Mouse (Mus musculus): ENCODE measurements at regions not wholly inside any gene's neighbourhood (a gene's known extent, or its start where the extent isn't known, plus 50 kb on each side); places are given as distances from the start of the nearest gene placed in this dataset.

- H3K36me3 ChIP-seq (ENCODE audit: control insufficient read depth, insufficient read depth, low read length), result no peaks in the 10 kb centered on the region
- TF ChIP-seq POLR2A (IDR thresholded peaks at IDR 0.05; ENCODE audit: low read depth, low read length) (no peak), CTCF (IDR thresholded peaks at IDR 0.05; ENCODE audit: extremely low read depth, insufficient read depth, insufficient read length, insufficient replicate concordance) (no peak)
These were observed 107.0 kb upstream of the Arhgap24 start for GRCm38 (mm10) chr5:102373972-102374755.

GRCm38 (mm10) chr5:102375339-102375738, 105.9 kb upstream of the Arhgap24 start:
- DNase-seq (ENCODE audit: low read depth in 1 of 2, low spot score in 2 of 2), result no peak
- 83% methylated on average over 2 of the region's 2 CpGs for WGBS

More at GRCm38 (mm10) chr5:102373972-102374755, 107.0 kb upstream of the Arhgap24 start:
- 81% methylated on average over 11 of the region's 11 CpGs for WGBS
- DNase-seq (ENCODE audit: low read depth in 1 of 2, low spot score in 2 of 2), result no peak
- no peaks in the 10 kb centered on the region for H3K4me1 ChIP-seq (ENCODE audit: control insufficient read depth, insufficient read depth, insufficient read length)
- no peaks in the 10 kb centered on the region for H3K27me3 ChIP-seq (ENCODE audit: control insufficient read depth, insufficient read depth, low read length)
- no peak overlapping the region for H3K4me3 ChIP-seq (ENCODE audit: extremely low read depth, insufficient read depth, insufficient read length)
- no peak overlapping the region for H3K27ac ChIP-seq (ENCODE audit: insufficient read depth, low read length)

GRCm38 (mm10) chr5:102393941-102394340, 87.2 kb upstream of the Arhgap24 start:
- Histone ChIP-seq H3K4me3 (ENCODE audit: extremely low read depth, insufficient read depth, insufficient read length) (no peak overlapping the region), H3K27ac (ENCODE audit: insufficient read depth, low read length) (no peak overlapping the region), H3K27me3 (ENCODE audit: control insufficient read depth, insufficient read depth, low read length) (no peaks in the 10 kb centered on the region), H3K36me3 (ENCODE audit: control insufficient read depth, insufficient read depth, low read length) (no peaks in the 10 kb centered on the region), H3K4me1 (ENCODE audit: control insufficient read depth, insufficient read depth, insufficient read length) (no peaks in the 10 kb centered on the region)
- DNase-seq (ENCODE audit: low read depth in 1 of 2, low spot score in 2 of 2), result no peak
- WGBS, result 74% methylated on average over 3 of the region's 3 CpGs
- TF ChIP-seq POLR2A (IDR thresholded peaks at IDR 0.05; ENCODE audit: low read depth, low read length) (no peak), CTCF (IDR thresholded peaks at IDR 0.05; ENCODE audit: extremely low read depth, insufficient read depth, insufficient read length, insufficient replicate concordance) (no peak)

More at GRCm38 (mm10) chr5:102375339-102375738, 105.9 kb upstream of the Arhgap24 start:
- Histone ChIP-seq H3K27ac (ENCODE audit: insufficient read depth, low read length) (no peak overlapping the region), H3K4me1 (ENCODE audit: control insufficient read depth, insufficient read depth, insufficient read length) (no peaks in the 10 kb centered on the region), H3K4me3 (ENCODE audit: extremely low read depth, insufficient read depth, insufficient read length) (no peak overlapping the region), H3K36me3 (ENCODE audit: control insufficient read depth, insufficient read depth, low read length) (no peaks in the 10 kb centered on the region), H3K27me3 (ENCODE audit: control insufficient read depth, insufficient read depth, low read length) (no peaks in the 10 kb centered on the region)
- TF ChIP-seq CTCF (IDR thresholded peaks at IDR 0.05; ENCODE audit: extremely low read depth, insufficient read depth, insufficient read length, insufficient replicate concordance) (no peak), POLR2A (IDR thresholded peaks at IDR 0.05; ENCODE audit: low read depth, low read length) (no peak)

GRCm38 (mm10) chr5:102395608-102396146, 85.5 kb upstream of the Arhgap24 start:
- no peak for TF ChIP-seq CTCF (IDR thresholded peaks at IDR 0.05; ENCODE audit: extremely low read depth, insufficient read depth, insufficient read length, insufficient replicate concordance)
- no peak for TF ChIP-seq POLR2A (IDR thresholded peaks at IDR 0.05; ENCODE audit: low read depth, low read length)
- DNase-seq (ENCODE audit: low read depth in 1 of 2, low spot score in 2 of 2), result no peak
- no peaks in the 10 kb centered on the region for H3K36me3 ChIP-seq (ENCODE audit: control insufficient read depth, insufficient read depth, low read length)
- no peaks in the 10 kb centered on the region for H3K27me3 ChIP-seq (ENCODE audit: control insufficient read depth, insufficient read depth, low read length)
- H3K4me1 ChIP-seq (ENCODE audit: control insufficient read depth, insufficient read depth, insufficient read length), result no peaks in the 10 kb centered on the region
- 69% methylated on average over 11 of the region's 11 CpGs for WGBS
- no peak overlapping the region for H3K27ac ChIP-seq (ENCODE audit: insufficient read depth, low read length)
- H3K4me3 ChIP-seq (ENCODE audit: extremely low read depth, insufficient read depth, insufficient read length), result no peak overlapping the region

- no peaks in the 10 kb centered on the region for H3K4me1 ChIP-seq (ENCODE audit: control insufficient read depth, insufficient read depth, insufficient read length)
- H3K4me3 ChIP-seq (ENCODE audit: extremely low read depth, insufficient read depth, insufficient read length), result no peak overlapping the region
- no peaks in the 10 kb centered on the region for H3K36me3 ChIP-seq (ENCODE audit: control insufficient read depth, insufficient read depth, low read length)
- no peak for DNase-seq (ENCODE audit: low read depth in 1 of 2, low spot score in 2 of 2)
- no peaks in the 10 kb centered on the region for H3K27me3 ChIP-seq (ENCODE audit: control insufficient read depth, insufficient read depth, low read length)
- 53% methylated on average over 4 of the region's 4 CpGs for WGBS
- no peak for TF ChIP-seq CTCF (IDR thresholded peaks at IDR 0.05; ENCODE audit: extremely low read depth, insufficient read depth, insufficient read length, insufficient replicate concordance)
- TF ChIP-seq POLR2A (IDR thresholded peaks at IDR 0.05; ENCODE audit: low read depth, low read length), result no peak
- no peak overlapping the region for H3K27ac ChIP-seq (ENCODE audit: insufficient read depth, low read length)
These were observed 82.2 kb upstream of the Arhgap24 start for GRCm38 (mm10) chr5:102399006-102399405.

- 83% methylated on average over 5 of the region's 5 CpGs for WGBS
- H3K27ac ChIP-seq (ENCODE audit: insufficient read depth, low read length), result no peak overlapping the region
- no peaks in the 10 kb centered on the region for H3K36me3 ChIP-seq (ENCODE audit: control insufficient read depth, insufficient read depth, low read length)
- no peak for DNase-seq (ENCODE audit: low read depth in 1 of 2, low spot score in 2 of 2)
- H3K27me3 ChIP-seq (ENCODE audit: control insufficient read depth, insufficient read depth, low read length), result no peaks in the 10 kb centered on the region
- no peak for TF ChIP-seq POLR2A (IDR thresholded peaks at IDR 0.05; ENCODE audit: low read depth, low read length)
- no peak for TF ChIP-seq CTCF (IDR thresholded peaks at IDR 0.05; ENCODE audit: extremely low read depth, insufficient read depth, insufficient read length, insufficient replicate concordance)
- no peaks in the 10 kb centered on the region for H3K4me1 ChIP-seq (ENCODE audit: control insufficient read depth, insufficient read depth, insufficient read length)
- no peak overlapping the region for H3K4me3 ChIP-seq (ENCODE audit: extremely low read depth, insufficient read depth, insufficient read length)
These were observed 63.5 kb upstream of the Arhgap24 start for GRCm38 (mm10) chr5:102417642-102418041.

GRCm38 (mm10) chr5:102419089-102419488, 62.1 kb upstream of the Arhgap24 start:
- no peak overlapping the region for H3K27ac ChIP-seq (ENCODE audit: insufficient read depth, low read length)
- H3K4me1 ChIP-seq (ENCODE audit: control insufficient read depth, insufficient read depth, insufficient read length), result no peaks in the 10 kb centered on the region
- H3K36me3 ChIP-seq (ENCODE audit: control insufficient read depth, insufficient read depth, low read length), result no peaks in the 10 kb centered on the region
- peak; percentile 2 to 17 for DNase-seq (ENCODE audit: low read depth in 1 of 2, low spot score in 2 of 2)
- H3K4me3 ChIP-seq (ENCODE audit: extremely low read depth, insufficient read depth, insufficient read length), result no peak overlapping the region
- 49% methylated on average over 1 of the region's 1 CpGs for WGBS
- H3K27me3 ChIP-seq (ENCODE audit: control insufficient read depth, insufficient read depth, low read length), result no peaks in the 10 kb centered on the region
- TF ChIP-seq CTCF (IDR thresholded peaks at IDR 0.05; ENCODE audit: extremely low read depth, insufficient read depth, insufficient read length, insufficient replicate concordance), result peak; percentile 11; the same call in 1 of the 2 replicates
- TF ChIP-seq POLR2A (IDR thresholded peaks at IDR 0.05; ENCODE audit: low read depth, low read length), result no peak

All from spleen, adult 2 months (tissue).